Mouse (Mus musculus): Measurements from ENCODE around the gene Plcb4.

- TF ChIP-seq POLR2A (IDR thresholded peaks at IDR 0.05; ENCODE audit: control insufficient read depth, extremely low read depth, insufficient read depth, low read length, poor library complexity) (no peak), CTCF (IDR thresholded peaks at IDR 0.05; ENCODE audit: borderline replicate concordance, control insufficient read depth, extremely low read depth, insufficient read depth, low read length, poor library complexity) (no peak)
Observed at GRCm38 (mm10) chr2:135873146-135873545, 214.3 kb downstream of the Plcb4 start.

All from thymus, adult 2 months (tissue).